Mouse (Mus musculus): ENCODE data around the gene Gm13285.
A peak's percentile ranks its signal among the peaks of the same experiment; 100 is the strongest.
"Not testable (repeated sequence)": the region's sequence is repeated elsewhere in the genome, so short reads cannot be mapped to it uniquely, and the experiment has no call there.

DNA sequence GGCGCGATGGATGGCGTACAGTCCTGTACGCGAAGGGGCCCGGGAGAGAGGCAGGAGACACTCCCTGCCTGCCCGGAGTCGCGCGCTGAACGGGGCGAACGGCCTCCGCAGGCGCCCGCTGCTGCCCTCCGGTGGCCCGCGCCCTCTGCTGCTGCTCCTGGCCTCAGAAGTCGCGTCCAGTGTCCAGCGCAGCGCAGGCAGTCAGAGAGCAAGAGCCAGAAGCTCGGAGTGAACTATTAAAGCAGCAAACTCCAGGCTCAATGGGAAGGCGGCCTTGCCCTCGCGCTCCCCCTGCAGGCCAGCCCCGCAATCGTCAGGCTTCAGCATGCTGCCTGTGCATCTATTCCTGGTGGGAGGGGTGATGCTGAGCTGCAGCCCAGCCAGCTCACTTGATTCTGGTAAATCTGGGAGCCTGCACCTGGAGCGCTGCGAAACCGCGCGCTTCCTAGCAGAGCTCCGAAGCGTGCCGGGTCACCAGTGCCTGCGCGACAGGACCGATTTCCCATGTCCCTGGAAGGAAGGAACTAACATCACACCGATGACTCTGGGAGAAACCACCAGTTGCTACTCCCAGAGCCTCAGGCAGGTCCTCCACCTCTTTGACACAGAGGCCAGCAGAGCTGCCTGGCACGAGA lies 36.0 kb upstream of the Gm13285 start:
- peak; percentile 2 for TF ChIP-seq CTCF (IDR thresholded peaks at IDR 0.05; ENCODE audit: low read depth, low read length)
- not testable (repeated sequence) for TF ChIP-seq POLR2A (IDR thresholded peaks at IDR 0.05; ENCODE audit: insufficient read depth, low read length)
